Mouse (Mus musculus) embryonic facial prominence, embryonic 13.5 days (tissue): ENCODE results near the gene Krt14. TPM values are rescaled to one million over a fixed set of nuclear protein-coding genes. Genes with fewer than 3 reads are reported as not detected.

Experiments used
- ATAC-seq: fragments of 200-750 bp; cut with Nextera tagmentation; 2 replicates; pipeline ENCODE4 v1.8.0; 2017; ENCODE audit warnings: low read depth; ENCODE audit not compliant: insufficient number of reproducible peaks, insufficient read depth, low FRiP score, low TSS enrichment
- H3K27ac ChIP-seq: fragments of 300-500 bp; sonication (generic); 2 replicates; pipeline ENCODE4 v1.5.1; 2015; ENCODE audit warnings: moderate library complexity, mild to moderate bottlenecking, inconsistent platforms
- H3K27me3 ChIP-seq: fragments of 300-500 bp; sonication (generic); 2 replicates; pipeline ENCODE4 v1.6.1; 2015; ENCODE audit warnings: mild to moderate bottlenecking, inconsistent platforms
- H3K36me3 ChIP-seq: fragments of 300-500 bp; sonication (generic); 2 replicates; pipeline ENCODE4 v1.6.1; 2015; ENCODE audit warnings: mild to moderate bottlenecking, inconsistent platforms
- H3K4me1 ChIP-seq: fragments of 300-500 bp; sonication (generic); 2 replicates; pipeline ENCODE4 v1.6.1; 2015; ENCODE audit warnings: inconsistent platforms
- H3K4me2 ChIP-seq: fragments of 300-500 bp; sonication (generic); 2 replicates; pipeline ENCODE4 v1.6.1; 2015; ENCODE audit warnings: moderate library complexity, mild to moderate bottlenecking, inconsistent platforms
- H3K4me3 ChIP-seq: fragments of 300-500 bp; sonication (generic); 2 replicates; pipeline ENCODE4 v1.5.1; 2015; ENCODE audit warnings: mild to moderate bottlenecking, inconsistent platforms
- H3K9ac ChIP-seq: fragments of 300-500 bp; sonication (generic); 2 replicates; pipeline ENCODE4 v1.6.1; 2015; ENCODE audit warnings: mild to moderate bottlenecking, inconsistent platforms
- H3K9me3 ChIP-seq: fragments of 300-500 bp; sonication (generic); 2 replicates; pipeline ENCODE4 v1.6.1; 2016; ENCODE audit warnings: inconsistent platforms
- WGBS: fragments of 180-500 bp; shearing (Covaris S2); methylation state at CpG from one replicate; pipeline ENCODE4 v1.1.7; 2015; ENCODE audit warnings: mixed read lengths; 5-methylcytosine and 5-hydroxymethylcytosine counted together
- polyA plus RNA-seq: library from polyadenylated mRNA; unstranded; fragments of >200 nt; fragmentation: Nextera tagmentation; extraction: Ambion mirVana; gene quantifications from 2 replicates; pipeline ENCODE4 v1.2.1, GENCODE M21; 2015

Krt14 gene
- polyA plus RNA-seq, 1 experiment from 2014 or later = 670 TPM

GRCm38 (mm10) chr11:100164392-100164791 is 43.0 kb downstream of the Krt14 start:
- H3K27ac ChIP-seq = no peak overlapping the region

GRCm38 (mm10) chr11:100157908-100158477 is 49.4 kb downstream of the Krt14 start:
- WGBS = 59% methylated on average over 6 of the region's 6 CpGs
- H3K9ac ChIP-seq = no peak overlapping the region
- H3K36me3 ChIP-seq = no peaks in the 10 kb centered on the region
- H3K4me2 ChIP-seq = no peak overlapping the region
- no peak for ATAC-seq
- H3K4me1 ChIP-seq = peaks cover 6% of the 10 kb centered on the region; the same call in 1 of the 2 replicates
- no peak overlapping the region for H3K27ac ChIP-seq
- H3K9me3 ChIP-seq = no peaks in the 10 kb centered on the region
- no peaks in the 10 kb centered on the region; the same call in 1 of the 2 replicates for H3K27me3 ChIP-seq
- no peak overlapping the region for H3K4me3 ChIP-seq

More at GRCm38 (mm10) chr11:100164392-100164791, 43.0 kb downstream of the Krt14 start:
- no peaks in the 10 kb centered on the region for H3K27me3 ChIP-seq
- H3K9me3 ChIP-seq = no peaks in the 10 kb centered on the region
- no peak overlapping the region for H3K4me2 ChIP-seq
- no peak overlapping the region for H3K4me3 ChIP-seq
- 55% methylated on average over 7 of the region's 7 CpGs for WGBS
- no peak overlapping the region for H3K9ac ChIP-seq
- no peaks in the 10 kb centered on the region for H3K36me3 ChIP-seq
- peaks cover 12% of the 10 kb centered on the region; the same call in 1 of the 2 replicates for H3K4me1 ChIP-seq
- no peak for ATAC-seq

GRCm38 (mm10) chr11:100157331-100157730 is 50.0 kb downstream of the Krt14 start:
- WGBS = 71% methylated on average over 3 of the region's 3 CpGs
- no peak overlapping the region for H3K4me2 ChIP-seq
- H3K4me3 ChIP-seq = no peak overlapping the region
- peaks cover 6% of the 10 kb centered on the region; the same call in 1 of the 2 replicates for H3K4me1 ChIP-seq
- H3K27ac ChIP-seq = no peak overlapping the region
- no peak for ATAC-seq
- no peaks in the 10 kb centered on the region; the same call in 1 of the 2 replicates for H3K27me3 ChIP-seq
- H3K36me3 ChIP-seq = no peaks in the 10 kb centered on the region
- H3K9me3 ChIP-seq = no peaks in the 10 kb centered on the region
- no peak overlapping the region for H3K9ac ChIP-seq

GRCm38 (mm10) chr11:100155497-100156255 is 51.7 kb downstream of the Krt14 start:
- Histone ChIP-seq H3K27ac (no peak overlapping the region), H3K4me3 (no peak overlapping the region), H3K36me3 (no peaks in the 10 kb centered on the region), H3K4me1 (peaks cover 6% of the 10 kb centered on the region; the same call in 1 of the 2 replicates), H3K9me3 (no peaks in the 10 kb centered on the region), H3K4me2 (no peak overlapping the region), H3K27me3 (no peaks in the 10 kb centered on the region; the same call in 1 of the 2 replicates), H3K9ac (no peak overlapping the region)
- no peak for ATAC-seq
- 64% methylated on average over 8 of the region's 8 CpGs for WGBS

Other genes with a start within 250 kb of the Krt14 start
- gene Krtap29-1, start 228.5 kb downstream of the Krt14 start, polyA plus RNA-seq = not detected in 2 replicates
- gene Krtap16-1, start 221.0 kb downstream of the Krt14 start, polyA plus RNA-seq = not detected in 2 replicates
- 0.48 TPM in 2 replicates for gene Krtap17-1, start 213.6 kb downstream of the Krt14 start, polyA plus RNA-seq
- gene Krt33a, start 191.3 kb downstream of the Krt14 start, polyA plus RNA-seq = not detected in 2 replicates
- not detected in 2 replicates for gene Krt33b, start 177.7 kb downstream of the Krt14 start, polyA plus RNA-seq
- gene Krt34, start 166.0 kb downstream of the Krt14 start, polyA plus RNA-seq = not detected in 2 replicates
- not detected in 2 replicates for gene Krt31, start 157.0 kb downstream of the Krt14 start, polyA plus RNA-seq
- gene Krt32, start 119.3 kb downstream of the Krt14 start, polyA plus RNA-seq = 0.36 and 0.70 TPM in 2 replicates
- gene Krt35, start 111.3 kb downstream of the Krt14 start, polyA plus RNA-seq = 1.5 and 2.4 TPM in 2 replicates
- 0.15 TPM in 1 of 2 replicates, not detected in the other for gene Krt36, start 101.9 kb downstream of the Krt14 start, polyA plus RNA-seq
- 1.1 and 2.2 TPM in 2 replicates for gene Krt13, start 86.0 kb downstream of the Krt14 start, polyA plus RNA-seq
- 314 and 354 TPM in 2 replicates for gene Krt15, start 71.6 kb downstream of the Krt14 start, polyA plus RNA-seq
- 44.6 and 57.3 TPM in 2 replicates for gene Krt19, start 58.9 kb downstream of the Krt14 start, polyA plus RNA-seq
- not detected in 2 replicates for gene Krt9, start 14.3 kb downstream of the Krt14 start, polyA plus RNA-seq
- 0.33 and 0.45 TPM in 2 replicates for gene Krt16, start 41.4 kb upstream of the Krt14 start, polyA plus RNA-seq
- 161 and 186 TPM in 2 replicates for gene Krt17, start 53.5 kb upstream of the Krt14 start, polyA plus RNA-seq
- 0.20 and 0.25 TPM in 2 replicates for gene Krt42, start 62.3 kb upstream of the Krt14 start, polyA plus RNA-seq
- gene Eif1, start 112.3 kb upstream of the Krt14 start, polyA plus RNA-seq = 1,424 and 1,667 TPM in 2 replicates
- 1.2 TPM in 1 of 2 replicates, not detected in the other for gene Gast, start 126.9 kb upstream of the Krt14 start, polyA plus RNA-seq
- gene Hap1, start 148.6 kb upstream of the Krt14 start, polyA plus RNA-seq = 5.9 and 7.6 TPM in 2 replicates
- gene Jup, start 190.2 kb upstream of the Krt14 start, polyA plus RNA-seq = 104 TPM in 2 replicates
- gene P3h4, start 207.3 kb upstream of the Krt14 start, polyA plus RNA-seq = 52.2 and 57.2 TPM in 2 replicates
- 125 and 134 TPM in 2 replicates for gene Fkbp10, start 208.1 kb upstream of the Krt14 start, polyA plus RNA-seq
- 158 and 167 TPM in 2 replicates for gene Nt5c3b, start 234.3 kb upstream of the Krt14 start, polyA plus RNA-seq
- 1.1 and 1.7 TPM in 2 replicates for gene Klhl10, start 234.4 kb upstream of the Krt14 start, polyA plus RNA-seq